Mouse (Mus musculus): ENCODE results near the gene Palm. TPM values are rescaled to one million over a fixed set of nuclear protein-coding genes. Genes with fewer than 3 reads are reported as not detected.
A peak's percentile ranks its signal among the peaks of the same experiment; 100 is the strongest.

Palm gene
- polyA plus RNA-seq, 1 experiment from 2014 or later: 247 TPM

- 63% methylated on average over 2 of the region's 2 CpGs for WGBS
- Histone ChIP-seq H3K27ac (ENCODE audit: low read depth, low read length) (no peak overlapping the region), H3K36me3 (ENCODE audit: control insufficient read depth, insufficient read depth, low read length) (no peaks in the 10 kb centered on the region), H3K27me3 (ENCODE audit: control insufficient read depth, insufficient read depth, low read length) (no peaks in the 10 kb centered on the region; the same call in 1 of the 2 replicates), H3K4me3 (ENCODE audit: low read depth, low read length) (no peak overlapping the region), H3K9ac (replicated peaks; ENCODE audit: low read depth, low read length) (no peak overlapping the region), H3K4me2 (ENCODE audit: low read depth, low read length) (no peak overlapping the region), H3K4me1 (ENCODE audit: control insufficient read depth, insufficient read depth, low read length) (peaks cover 3% of the 10 kb centered on the region; the same call in 1 of the 2 replicates), H3K9me3 (ENCODE audit: control insufficient read depth, low read length) (no peaks in the 10 kb centered on the region)
- no peak for ATAC-seq (ENCODE audit: low read depth)
Measured at GRCm38 (mm10) chr10:79789581-79789980, 3.8 kb upstream of the Palm start.

- no peaks in the 10 kb centered on the region; the same call in 1 of the 2 replicates for H3K27me3 ChIP-seq (ENCODE audit: control insufficient read depth, insufficient read depth, low read length)
- WGBS: 86% methylated on average over 4 of the region's 4 CpGs
- H3K4me2 ChIP-seq (ENCODE audit: low read depth, low read length): no peak within 1 kb of the TSS
- H3K36me3 ChIP-seq (ENCODE audit: control insufficient read depth, insufficient read depth, low read length): no peaks in the 10 kb centered on the region
- no peak for ATAC-seq (ENCODE audit: low read depth)
- no peak within 1 kb of the TSS for H3K9ac ChIP-seq (replicated peaks; ENCODE audit: low read depth, low read length)
- no peak within 1 kb of the TSS for H3K27ac ChIP-seq (ENCODE audit: low read depth, low read length)
- no peaks in the 10 kb centered on the region for H3K9me3 ChIP-seq (ENCODE audit: control insufficient read depth, low read length)
- peaks cover 11% of the 10 kb centered on the region for H3K4me1 ChIP-seq (ENCODE audit: control insufficient read depth, insufficient read depth, low read length)
- no peak within 1 kb of the TSS for H3K4me3 ChIP-seq (ENCODE audit: low read depth, low read length)
Measured at GRCm38 (mm10) chr10:79790861-79791260, 2.5 kb upstream of the Palm start, which contains the start of gene Prss57. TSS of gene Prss57 (minus strand) at chr10:79790961.

- WGBS: 87% methylated on average over 5 of the region's 5 CpGs
- H3K9ac ChIP-seq (replicated peaks; ENCODE audit: low read depth, low read length): no peak overlapping the region
- no peaks in the 10 kb centered on the region for H3K9me3 ChIP-seq (ENCODE audit: control insufficient read depth, low read length)
- H3K36me3 ChIP-seq (ENCODE audit: control insufficient read depth, insufficient read depth, low read length): no peaks in the 10 kb centered on the region
- H3K4me1 ChIP-seq (ENCODE audit: control insufficient read depth, insufficient read depth, low read length): peaks cover 18% of the 10 kb centered on the region
- no peaks in the 10 kb centered on the region; the same call in 1 of the 2 replicates for H3K27me3 ChIP-seq (ENCODE audit: control insufficient read depth, insufficient read depth, low read length)
- H3K27ac ChIP-seq (ENCODE audit: low read depth, low read length): no peak overlapping the region
- no peak overlapping the region for H3K4me2 ChIP-seq (ENCODE audit: low read depth, low read length)
- ATAC-seq (ENCODE audit: low read depth): no peak
- no peak overlapping the region for H3K4me3 ChIP-seq (ENCODE audit: low read depth, low read length)
Measured at GRCm38 (mm10) chr10:79792339-79793040, 882 bp upstream of the Palm start.

GRCm38 (mm10) chr10:79793738-79794490 is 542 bp downstream of the Palm start:
- Histone ChIP-seq H3K27me3 (ENCODE audit: control insufficient read depth, insufficient read depth, low read length) (no peaks in the 10 kb centered on the region; the same call in 1 of the 2 replicates), H3K27ac (ENCODE audit: low read depth, low read length) (peak overlapping the region; percentile 88), H3K4me3 (ENCODE audit: low read depth, low read length) (peak overlapping the region; percentile 85), H3K9ac (replicated peaks; ENCODE audit: low read depth, low read length) (peak overlapping the region; percentile 97), H3K36me3 (ENCODE audit: control insufficient read depth, insufficient read depth, low read length) (no peaks in the 10 kb centered on the region), H3K4me1 (ENCODE audit: control insufficient read depth, insufficient read depth, low read length) (peaks cover 19% of the 10 kb centered on the region), H3K9me3 (ENCODE audit: control insufficient read depth, low read length) (no peaks in the 10 kb centered on the region), H3K4me2 (ENCODE audit: low read depth, low read length) (peak overlapping the region; percentile 80)
- WGBS: under 1% methylated on average over 38 of the region's 38 CpGs
- ATAC-seq (ENCODE audit: low read depth): peak; percentile 57

GRCm38 (mm10) chr10:79794491-79794931 is 1.1 kb downstream of the Palm start:
- H3K27ac ChIP-seq (ENCODE audit: low read depth, low read length): peak overlapping the region; percentile 88
- peak overlapping the region; percentile 97 for H3K9ac ChIP-seq (replicated peaks; ENCODE audit: low read depth, low read length)
- H3K4me2 ChIP-seq (ENCODE audit: low read depth, low read length): peak overlapping the region; percentile 80
- no peaks in the 10 kb centered on the region for H3K9me3 ChIP-seq (ENCODE audit: control insufficient read depth, low read length)
- H3K4me3 ChIP-seq (ENCODE audit: low read depth, low read length): peak overlapping the region; percentile 85
- no peaks in the 10 kb centered on the region for H3K36me3 ChIP-seq (ENCODE audit: control insufficient read depth, insufficient read depth, low read length)
- H3K27me3 ChIP-seq (ENCODE audit: control insufficient read depth, insufficient read depth, low read length): no peaks in the 10 kb centered on the region; the same call in 1 of the 2 replicates
- 5% methylated on average over 10 of the region's 10 CpGs for WGBS
- peak; percentile 6 for ATAC-seq (ENCODE audit: low read depth)
- peaks cover 19% of the 10 kb centered on the region for H3K4me1 ChIP-seq (ENCODE audit: control insufficient read depth, insufficient read depth, low read length)

- no peak for ATAC-seq (ENCODE audit: low read depth)
- no peaks in the 10 kb centered on the region for H3K9me3 ChIP-seq (ENCODE audit: control insufficient read depth, low read length)
- peaks cover 19% of the 10 kb centered on the region for H3K4me1 ChIP-seq (ENCODE audit: control insufficient read depth, insufficient read depth, low read length)
- no peak overlapping the region for H3K9ac ChIP-seq (replicated peaks; ENCODE audit: low read depth, low read length)
- WGBS: 99% methylated on average over 3 of the region's 3 CpGs
- no peak overlapping the region; the same call in 1 of the 2 replicates for H3K4me2 ChIP-seq (ENCODE audit: low read depth, low read length)
- no peak overlapping the region for H3K27ac ChIP-seq (ENCODE audit: low read depth, low read length)
- no peak overlapping the region for H3K4me3 ChIP-seq (ENCODE audit: low read depth, low read length)
- H3K36me3 ChIP-seq (ENCODE audit: control insufficient read depth, insufficient read depth, low read length): no peaks in the 10 kb centered on the region
- H3K27me3 ChIP-seq (ENCODE audit: control insufficient read depth, insufficient read depth, low read length): no peaks in the 10 kb centered on the region; the same call in 1 of the 2 replicates
Measured at GRCm38 (mm10) chr10:79795905-79796304, 2.5 kb downstream of the Palm start.

GRCm38 (mm10) chr10:79797326-79797725 is 4.0 kb downstream of the Palm start:
- peak overlapping the region; percentile 44; the same call in 1 of the 2 replicates for H3K9ac ChIP-seq (replicated peaks; ENCODE audit: low read depth, low read length)
- H3K4me1 ChIP-seq (ENCODE audit: control insufficient read depth, insufficient read depth, low read length): peaks cover 25% of the 10 kb centered on the region
- H3K27me3 ChIP-seq (ENCODE audit: control insufficient read depth, insufficient read depth, low read length): no peaks in the 10 kb centered on the region; the same call in 1 of the 2 replicates
- no peak for ATAC-seq (ENCODE audit: low read depth)
- H3K4me3 ChIP-seq (ENCODE audit: low read depth, low read length): no peak overlapping the region
- H3K9me3 ChIP-seq (ENCODE audit: control insufficient read depth, low read length): no peaks in the 10 kb centered on the region
- H3K27ac ChIP-seq (ENCODE audit: low read depth, low read length): peak overlapping the region; percentile 52; the same call in 1 of the 2 replicates
- 38% methylated on average over 15 of the region's 15 CpGs for WGBS
- peak overlapping the region; percentile 29; the same call in 1 of the 2 replicates for H3K4me2 ChIP-seq (ENCODE audit: low read depth, low read length)
- no peaks in the 10 kb centered on the region for H3K36me3 ChIP-seq (ENCODE audit: control insufficient read depth, insufficient read depth, low read length)

- ATAC-seq (ENCODE audit: low read depth): no peak
- 90% methylated on average over 12 of the region's 12 CpGs for WGBS
- Histone ChIP-seq H3K4me1 (ENCODE audit: control insufficient read depth, insufficient read depth, low read length) (peaks cover 36% of the 10 kb centered on the region), H3K27ac (ENCODE audit: low read depth, low read length) (no peak overlapping the region), H3K9me3 (ENCODE audit: control insufficient read depth, low read length) (no peaks in the 10 kb centered on the region), H3K27me3 (ENCODE audit: control insufficient read depth, insufficient read depth, low read length) (no peaks in the 10 kb centered on the region; the same call in 1 of the 2 replicates), H3K4me3 (ENCODE audit: low read depth, low read length) (no peak overlapping the region), H3K36me3 (ENCODE audit: control insufficient read depth, insufficient read depth, low read length) (no peaks in the 10 kb centered on the region), H3K9ac (replicated peaks; ENCODE audit: low read depth, low read length) (no peak overlapping the region), H3K4me2 (ENCODE audit: low read depth, low read length) (no peak overlapping the region)
Measured at GRCm38 (mm10) chr10:79798289-79798928, 5.0 kb downstream of the Palm start.
